14 mouse cellular contexts compared by ENCODE assay signal in genomic region chr2:20523636-20524035, GRCm38 (mm10).
"Had no signal": no experiment of that assay in that cellular context is flagged by ENCODE, and none has a peak within 500 bp of the region (broad histone marks: within the 10 kb centered on the region; RNA-seq: fewer than 3 reads in every experiment).

No protein-coding gene starts in this region.

- H3K27me3 ChIP-seq: limb, embryonic 13.5 days had no signal

- H3K27ac ChIP-seq: kidney, postnatal 0 days; limb, embryonic 13.5 days; liver, embryonic 14.5 days; neural tube, embryonic 15.5 days; stomach, postnatal 0 days had no signal

- H3K36me3 ChIP-seq: limb, embryonic 13.5 days; neural tube, embryonic 15.5 days had no signal

- H3K4me3 ChIP-seq: limb, embryonic 13.5 days; myocyte; neural tube, embryonic 15.5 days had no signal

- H3K9me3 ChIP-seq: limb, embryonic 13.5 days; neural tube, embryonic 15.5 days had no signal

- H3K9ac ChIP-seq: limb, embryonic 13.5 days; liver, embryonic 14.5 days; neural tube, embryonic 15.5 days had no signal

- DNase-seq: kidney, adult 9 months; kidney, postnatal 36 days; left cerebral cortex, postnatal 4 days; lung, adult 18-20 months; midbrain, embryonic 14.5 days; right cerebral cortex, adult 18-20 months; thymus, adult 2 months; thymus, postnatal 25 days had no signal

- H3K4me2 ChIP-seq: limb, embryonic 13.5 days; neural tube, embryonic 15.5 days had no signal
